Mouse (Mus musculus) midbrain, embryonic 14.5 days (tissue): Measurements from ENCODE around the gene Spred1. TPM values are rescaled to one million over a fixed set of nuclear protein-coding genes. Genes with fewer than 3 reads are reported as not detected.

Experiments used
- ATAC-seq: fragments of 200-750 bp; cut with Nextera tagmentation; 2 replicates; pipeline ENCODE4 v1.8.0; 2017; ENCODE audit warnings: moderate number of reproducible peaks, moderate library complexity; ENCODE audit not compliant: low FRiP score, low TSS enrichment
- DNase-seq: peaks from one replicate; pipeline ENCODE4 v3.0.0-alpha.2; 2015
- H3K27ac ChIP-seq: fragments of 300-500 bp; sonication (generic); replicated peaks from 2 replicates; pipeline ENCODE4 v1.5.1; 2014; ENCODE audit warnings: mild to moderate bottlenecking, low read depth, low read length, moderate library complexity
- H3K27me3 ChIP-seq: fragments of 300-500 bp; sonication (generic); 2 replicates; pipeline ENCODE4 v1.6.1; 2014; ENCODE audit warnings: low read length, control low read depth, mixed read lengths; ENCODE audit not compliant: control insufficient read depth, insufficient read depth
- H3K36me3 ChIP-seq: fragments of 300-500 bp; sonication (generic); 2 replicates; pipeline ENCODE4 v1.6.1; 2014; ENCODE audit warnings: low read length, control low read depth; ENCODE audit not compliant: control insufficient read depth, insufficient read depth
- H3K4me1 ChIP-seq: fragments of 300-500 bp; sonication (generic); 2 replicates; pipeline ENCODE4 v1.6.1; 2014; ENCODE audit warnings: mild to moderate bottlenecking, antibody characterized with exemption, low read length, control low read depth; ENCODE audit not compliant: control insufficient read depth, insufficient read depth
- H3K4me2 ChIP-seq: fragments of 300-500 bp; sonication (generic); 2 replicates; pipeline ENCODE4 v1.6.1; 2014; ENCODE audit warnings: mild to moderate bottlenecking, low read length, moderate library complexity
- H3K4me3 ChIP-seq: fragments of 300-500 bp; sonication (generic); replicated peaks from 2 replicates; pipeline ENCODE4 v1.5.1; 2014; ENCODE audit warnings: low read depth, low read length
- H3K9ac ChIP-seq: fragments of 300-500 bp; sonication (generic); replicated peaks from 2 replicates; pipeline ENCODE4 v1.6.1; 2014; ENCODE audit warnings: mild to moderate bottlenecking, low read length, moderate library complexity
- H3K9me3 ChIP-seq: fragments of 300-500 bp; sonication (generic); 2 replicates; pipeline ENCODE4 v1.6.1; 2016; ENCODE audit warnings: low read length, control low read depth, mixed read lengths; ENCODE audit not compliant: control insufficient read depth
- WGBS: fragments of 180-500 bp; shearing (Covaris S2); extraction: QIAGEN DNeasy Blood & Tissue Kit; methylation state at CpG from one replicate; pipeline ENCODE4 v1.1.7; 2014; 5-methylcytosine and 5-hydroxymethylcytosine counted together
- polyA plus RNA-seq: library from polyadenylated mRNA; unstranded; fragments of >200 nt; fragmentation: Nextera tagmentation; extraction: Ambion mirVana; gene quantifications from 2 replicates; pipeline ENCODE4 v1.2.1, GENCODE M21; 2014

Gene Spred1
- polyA plus RNA-seq, 1 experiment from 2014 or later: 18.9 TPM

DNA sequence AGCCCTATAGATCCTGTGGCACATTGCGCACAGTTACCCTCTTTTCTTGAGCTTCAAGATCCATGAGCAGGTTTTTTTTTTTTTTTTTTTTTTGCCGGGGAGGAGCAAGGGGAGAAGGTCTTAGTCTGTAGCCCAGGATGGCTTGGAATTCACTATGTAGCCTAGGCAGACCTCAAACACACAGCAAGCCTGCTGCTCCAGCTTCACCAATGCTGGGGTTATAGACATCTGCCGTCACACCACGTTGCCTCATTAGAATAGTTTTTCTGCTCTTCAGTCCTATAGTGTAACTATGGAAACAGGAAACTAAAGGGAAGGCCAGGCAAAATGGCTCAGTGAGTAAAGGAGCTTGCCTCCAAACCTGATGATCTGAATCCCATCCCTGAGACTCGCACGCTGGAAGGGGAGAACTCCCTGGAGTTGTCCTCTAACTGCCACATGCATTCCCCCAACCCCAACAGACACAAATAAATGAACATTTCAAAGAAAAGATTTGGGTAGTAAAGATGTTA lies 10.8 kb upstream of the Spred1 start:
- Histone ChIP-seq H3K27me3 (no peaks in the 10 kb centered on the region), H3K9me3 (no peaks in the 10 kb centered on the region), H3K4me2 (no peak overlapping the region), H3K36me3 (no peaks in the 10 kb centered on the region), H3K9ac (no peak overlapping the region), H3K4me3 (no peak overlapping the region), H3K27ac (no peak overlapping the region), H3K4me1 (no peaks in the 10 kb centered on the region)
- WGBS: 32% methylated on average over 6 of the region's 6 CpGs
- DNase-seq (no peak), ATAC-seq (no peak)

DNA sequence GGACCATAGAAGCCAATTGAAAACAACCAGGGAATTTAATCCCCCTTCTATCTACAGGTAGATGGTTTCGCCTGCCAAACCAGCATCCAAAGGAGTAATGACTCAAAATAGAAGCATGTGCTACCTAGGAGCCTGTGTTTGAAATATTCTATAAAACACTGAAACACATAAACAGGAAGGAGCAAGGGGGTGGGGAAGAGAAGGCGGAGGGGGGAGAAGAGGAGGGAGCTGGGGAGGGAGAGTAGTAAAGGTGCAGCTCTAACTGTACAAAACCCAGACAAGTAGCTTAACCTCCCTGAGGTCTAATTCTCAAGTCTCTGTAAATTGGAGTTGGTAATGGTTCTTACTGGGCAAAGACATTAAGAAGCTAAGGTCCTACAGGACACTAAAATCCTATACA lies 7.9 kb upstream of the Spred1 start:
- WGBS: 87% methylated on average over 2 of the region's 2 CpGs
- Histone ChIP-seq H3K4me2 (no peak overlapping the region), H3K4me1 (no peaks in the 10 kb centered on the region), H3K9me3 (no peaks in the 10 kb centered on the region), H3K27ac (no peak overlapping the region), H3K4me3 (no peak overlapping the region), H3K9ac (no peak overlapping the region), H3K36me3 (no peaks in the 10 kb centered on the region), H3K27me3 (no peaks in the 10 kb centered on the region)
- DNase-seq: no peak
- no peak for ATAC-seq

DNA sequence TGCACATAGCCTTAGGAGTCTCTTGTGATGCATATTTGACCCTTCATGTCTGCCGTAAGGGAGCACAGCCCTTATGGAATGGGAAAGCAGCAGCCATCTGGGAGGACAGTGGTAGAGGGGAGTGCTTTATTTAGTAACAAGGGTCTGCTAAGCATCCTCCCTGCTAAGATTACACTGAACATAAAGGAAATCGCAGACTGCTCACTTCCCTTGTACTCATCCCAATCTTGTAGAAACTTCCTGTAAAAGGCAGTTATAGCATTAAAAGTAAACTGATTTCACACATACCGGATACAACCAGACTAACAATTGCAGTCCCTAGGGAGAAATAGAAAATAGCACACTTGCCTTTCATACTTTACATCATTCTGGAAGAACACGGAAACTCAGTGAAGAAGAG lies 7.4 kb upstream of the Spred1 start:
- Histone ChIP-seq H3K4me1 (peaks cover under 1% of the 10 kb centered on the region; the same call in 1 of the 2 replicates), H3K4me2 (no peak overlapping the region), H3K36me3 (no peaks in the 10 kb centered on the region), H3K27ac (no peak overlapping the region), H3K9ac (no peak overlapping the region), H3K27me3 (no peaks in the 10 kb centered on the region), H3K9me3 (no peaks in the 10 kb centered on the region), H3K4me3 (no peak overlapping the region)
- ATAC-seq: no peak
- WGBS: 70% methylated on average over 4 of the region's 4 CpGs
- no peak for DNase-seq

GRCm38 (mm10) chr2:117118516-117118915 lies 2.7 kb upstream of the Spred1 start:
- H3K9ac ChIP-seq: no peak overlapping the region
- no peak overlapping the region for H3K4me2 ChIP-seq
- no peaks in the 10 kb centered on the region for H3K27me3 ChIP-seq
- WGBS: 38% methylated on average over 2 of the region's 2 CpGs
- DNase-seq: no peak
- H3K4me3 ChIP-seq: no peak overlapping the region
- H3K4me1 ChIP-seq: peaks cover 14% of the 10 kb centered on the region
- H3K27ac ChIP-seq: no peak overlapping the region
- no peaks in the 10 kb centered on the region for H3K9me3 ChIP-seq
- ATAC-seq: no peak
- H3K36me3 ChIP-seq: no peaks in the 10 kb centered on the region

GRCm38 (mm10) chr2:117119291-117120245 lies 1.6 kb upstream of the Spred1 start:
- Histone ChIP-seq H3K27ac (peak overlapping the region; percentile 99), H3K9ac (peak overlapping the region; percentile 94), H3K4me3 (peak overlapping the region; percentile 86), H3K27me3 (no peaks in the 10 kb centered on the region), H3K9me3 (no peaks in the 10 kb centered on the region), H3K4me2 (peak overlapping the region; percentile 84), H3K4me1 (peaks cover 24% of the 10 kb centered on the region), H3K36me3 (no peaks in the 10 kb centered on the region)
- peak; percentile 86 for DNase-seq
- WGBS: 3% methylated on average over 30 of the region's 30 CpGs
- ATAC-seq: peak; percentile 25; the same call in 1 of the 2 replicates

DNA sequence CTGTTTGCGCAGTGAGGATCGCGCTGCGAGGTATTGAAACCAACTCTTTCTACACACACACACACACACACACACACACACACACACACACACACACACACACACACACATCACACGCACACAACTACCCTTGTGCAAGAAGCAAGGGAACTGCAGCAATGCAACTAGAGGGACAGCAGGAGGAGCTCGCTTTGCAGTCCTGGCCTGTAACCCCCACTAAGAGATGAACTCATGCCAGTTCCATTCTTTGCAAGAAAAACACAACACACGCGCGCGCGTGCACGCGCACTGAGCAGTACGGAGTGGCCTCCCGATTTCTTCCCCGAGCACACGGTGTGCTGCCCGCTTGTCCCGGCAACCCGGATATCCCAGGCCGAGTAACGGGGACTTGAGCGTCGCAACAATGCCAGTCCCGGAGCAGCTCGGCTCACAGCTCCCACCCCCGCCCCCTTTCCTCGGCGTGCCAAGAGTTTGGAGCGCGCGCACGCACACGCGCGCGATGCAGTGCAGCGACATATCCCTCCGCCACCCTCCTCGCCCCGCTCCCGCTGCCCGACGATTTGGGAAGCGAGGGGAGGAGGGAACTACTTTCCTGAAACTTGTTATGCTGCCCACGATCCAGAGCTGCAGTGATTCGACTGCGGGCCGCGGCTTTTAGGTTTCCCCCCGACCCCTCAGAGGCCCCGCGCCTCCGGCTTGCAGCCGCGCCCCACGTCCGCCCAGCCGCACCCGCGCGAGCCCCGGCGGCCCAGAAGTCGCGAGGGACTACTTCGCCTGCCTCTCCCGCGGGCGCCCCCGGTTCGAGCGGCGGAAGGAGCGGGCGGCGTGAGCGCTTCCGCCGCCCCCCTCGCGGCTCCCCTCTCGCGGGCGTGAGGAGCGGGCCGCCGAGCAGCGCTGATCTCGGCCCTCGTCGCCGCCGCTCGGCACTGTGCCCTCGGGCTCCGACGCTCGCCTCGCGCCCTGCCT lies 645 bp upstream of the Spred1 start:
- Histone ChIP-seq H3K9ac (peak overlapping the region; percentile 94), H3K4me1 (peaks cover 27% of the 10 kb centered on the region), H3K36me3 (no peaks in the 10 kb centered on the region), H3K27me3 (no peaks in the 10 kb centered on the region), H3K4me3 (peak overlapping the region; percentile 86), H3K9me3 (no peaks in the 10 kb centered on the region), H3K4me2 (peak overlapping the region; percentile 84), H3K27ac (peak overlapping the region; percentile 99)
- ATAC-seq: peak; percentile 82
- DNase-seq: peak; percentile 99
- WGBS: under 1% methylated on average over 94 of the region's 101 CpGs

DNA sequence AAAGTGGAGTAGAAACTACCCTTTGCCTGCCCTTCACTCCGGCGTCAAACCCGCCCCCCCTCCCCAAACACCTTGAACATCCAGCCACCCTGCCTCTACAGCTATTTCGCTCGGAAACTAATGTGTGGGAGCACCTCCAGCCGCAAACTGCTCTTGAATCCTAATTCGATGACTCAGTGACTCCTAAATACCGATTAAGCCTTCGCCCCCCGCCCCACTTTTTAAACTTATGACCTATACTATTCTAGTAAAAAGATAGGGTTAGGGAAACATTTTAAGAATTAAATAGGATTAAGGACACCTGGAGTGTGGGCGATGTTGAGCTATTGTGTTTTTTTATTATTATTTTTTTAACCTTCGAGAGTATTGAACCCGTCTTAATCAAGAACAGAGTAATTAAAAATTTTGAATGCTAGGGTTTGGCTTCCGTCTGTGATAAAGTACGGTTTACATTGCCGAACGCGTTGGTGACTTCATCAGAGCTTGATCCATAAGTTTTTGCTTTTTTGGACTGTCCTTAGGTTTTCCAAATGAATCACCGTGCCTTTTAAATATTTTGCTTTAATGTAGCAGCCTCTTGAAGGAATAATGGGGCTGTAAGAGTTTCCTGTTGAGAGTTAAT lies 921 bp downstream of the Spred1 start:
- Histone ChIP-seq H3K36me3 (no peaks in the 10 kb centered on the region), H3K9ac (peak overlapping the region; percentile 94), H3K4me2 (peak overlapping the region; percentile 84), H3K9me3 (no peaks in the 10 kb centered on the region), H3K27ac (peak overlapping the region; percentile 99), H3K27me3 (no peaks in the 10 kb centered on the region), H3K4me1 (peaks cover 27% of the 10 kb centered on the region), H3K4me3 (peak overlapping the region; percentile 86)
- ATAC-seq (no peak), DNase-seq (peak; percentile 53)
- under 1% methylated on average over 19 of the region's 19 CpGs for WGBS

GRCm38 (mm10) chr2:117122701-117123337 lies 1.6 kb downstream of the Spred1 start:
- DNase-seq (peak; percentile 85), ATAC-seq (peak; percentile 68)
- no peaks in the 10 kb centered on the region for H3K27me3 ChIP-seq
- no peaks in the 10 kb centered on the region for H3K36me3 ChIP-seq
- peaks cover 27% of the 10 kb centered on the region for H3K4me1 ChIP-seq
- H3K9ac ChIP-seq: peak overlapping the region; percentile 94
- no peak overlapping the region for H3K27ac ChIP-seq
- 4% methylated on average over 17 of the region's 17 CpGs for WGBS
- H3K9me3 ChIP-seq: no peaks in the 10 kb centered on the region
- H3K4me2 ChIP-seq: peak overlapping the region; percentile 84
- H3K4me3 ChIP-seq: peak overlapping the region; percentile 86
